Mouse (Mus musculus) cortical plate, adult 2 months (tissue): Measurements from ENCODE around the gene Fank1.

Source experiments
- CTCF ChIP-seq: fragments of 200-500 bp; IDR thresholded peaks from 2 replicates; pipeline ENCODE4 v1.5.1; 2011; ENCODE audit warnings: mild to moderate bottlenecking, control low read depth, low read length; ENCODE audit not compliant: insufficient read depth; ENCODE audit errors: extremely low read depth
- POLR2A ChIP-seq: fragments of 200-500 bp; IDR thresholded peaks from 2 replicates; pipeline ENCODE4 v1.6.1; 2011; ENCODE audit warnings: mild to moderate bottlenecking, low read length, control low read depth; ENCODE audit not compliant: insufficient read depth; ENCODE audit errors: extremely low read depth

GRCm38 (mm10) chr7:133863684-133864083 is 87.0 kb downstream of the Fank1 start:
- no peak for TF ChIP-seq CTCF
- no peak for TF ChIP-seq POLR2A
